Mouse (Mus musculus): Measurements from ENCODE around the gene Myo7a.

Myo7a gene

DNA sequence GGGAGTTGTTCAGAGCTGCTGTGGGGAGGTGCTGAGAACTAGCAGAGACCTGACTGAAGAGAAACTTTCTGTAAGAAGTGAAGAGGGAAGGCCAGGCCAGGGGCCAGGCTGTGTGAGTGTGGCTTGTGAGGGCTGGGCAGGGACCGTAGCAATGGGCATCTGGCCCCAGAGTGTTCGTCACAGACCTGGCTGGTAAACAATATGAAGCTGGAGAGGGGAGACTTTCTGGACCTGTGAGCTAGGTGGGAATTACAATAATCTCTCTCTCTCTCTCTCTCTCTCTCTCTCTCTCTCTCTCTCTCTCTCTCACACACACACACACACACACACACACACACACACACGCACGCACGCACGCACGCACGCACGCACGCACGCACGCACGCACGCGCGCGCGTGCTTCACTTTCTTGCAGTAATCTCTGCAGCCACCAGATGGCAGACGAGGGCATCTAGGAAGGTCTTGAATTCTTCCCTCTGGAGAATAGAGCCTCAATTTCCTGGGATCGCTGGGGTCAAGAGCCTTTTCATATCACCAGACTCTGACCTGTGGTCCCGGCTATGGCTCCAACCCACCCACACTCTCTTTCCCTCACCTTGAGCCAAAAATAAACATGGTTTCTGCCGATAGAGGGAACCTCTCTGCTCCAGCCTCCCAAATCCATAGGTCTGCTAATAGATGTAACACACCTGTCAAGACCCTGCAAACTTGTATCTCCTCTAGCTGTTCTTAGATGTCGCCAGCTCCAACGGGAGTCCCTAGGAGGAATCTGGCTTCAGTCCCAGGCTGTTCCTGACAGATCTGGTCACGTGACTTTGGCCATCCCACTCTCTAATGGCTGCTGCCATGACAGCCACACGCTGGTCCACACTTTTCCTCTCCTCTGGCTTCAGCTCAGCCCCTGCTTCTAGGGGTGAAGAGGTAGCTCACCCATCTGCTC is 16.1 kb downstream of the Myo7a start:
- peak; percentile 15 for DNase-seq (ENCODE audit: low read depth)

DNA sequence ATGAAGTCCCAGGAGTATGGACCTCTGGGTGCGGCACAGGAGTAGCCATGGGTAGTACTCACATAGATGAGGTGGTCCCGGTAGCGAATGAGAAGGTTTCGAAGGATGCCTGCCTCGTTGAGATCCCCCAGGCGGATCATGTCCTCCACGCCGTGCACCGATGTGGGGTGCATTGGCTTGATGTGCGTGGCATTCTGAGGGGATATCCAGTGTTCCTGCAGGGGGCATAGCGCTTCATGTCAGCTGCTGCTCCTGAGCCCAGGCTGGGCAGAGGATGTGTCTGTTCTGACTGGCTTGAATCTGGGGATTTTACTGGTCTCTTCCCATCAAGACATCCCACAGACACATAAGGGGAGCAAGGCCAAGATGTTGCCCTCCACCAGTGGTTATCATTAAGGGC is 16.8 kb downstream of the Myo7a start:
- DNase-seq (ENCODE audit: low read depth): no peak

DNA sequence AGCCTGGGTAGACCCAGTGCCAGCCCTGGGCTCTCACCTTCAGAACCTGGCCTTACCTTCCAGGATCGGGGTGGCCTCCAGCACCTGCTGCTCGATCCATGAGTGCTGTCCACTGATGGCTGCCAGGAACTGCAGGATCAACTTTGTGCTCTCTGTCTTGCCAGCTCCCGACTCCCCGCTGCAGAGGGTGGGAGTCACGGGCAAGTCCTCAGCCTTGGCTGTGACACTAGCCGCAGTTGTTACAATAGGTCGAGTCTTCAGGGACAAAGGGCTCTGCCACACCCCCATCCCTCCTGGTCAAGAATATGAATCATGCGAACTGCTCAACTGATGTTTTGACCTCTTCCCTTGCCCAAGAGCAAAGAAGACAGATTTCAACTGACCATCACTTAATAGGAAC is 21.8 kb downstream of the Myo7a start:
- no peak for DNase-seq (ENCODE audit: low read depth)

DNA sequence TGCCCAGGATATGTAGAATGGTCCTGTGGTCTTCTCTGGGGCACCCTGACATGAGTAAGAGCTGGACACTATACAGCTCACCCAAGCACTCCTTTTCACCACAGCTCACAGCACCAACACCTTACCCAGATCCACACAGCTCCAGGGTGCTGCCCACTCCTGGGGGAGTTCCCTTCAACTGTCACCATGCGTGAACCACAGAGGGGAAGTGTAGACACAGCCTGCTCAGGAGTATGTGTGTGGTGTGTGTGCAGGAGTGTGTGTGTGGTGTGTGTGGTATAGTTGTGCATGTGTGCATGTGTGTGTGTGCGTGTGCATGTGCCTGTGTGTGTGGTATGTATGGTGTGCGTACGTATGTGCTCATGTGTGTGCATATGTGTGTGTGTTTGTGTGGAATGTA is 23.5 kb downstream of the Myo7a start:
- no peak for DNase-seq (ENCODE audit: low read depth)

DNA sequence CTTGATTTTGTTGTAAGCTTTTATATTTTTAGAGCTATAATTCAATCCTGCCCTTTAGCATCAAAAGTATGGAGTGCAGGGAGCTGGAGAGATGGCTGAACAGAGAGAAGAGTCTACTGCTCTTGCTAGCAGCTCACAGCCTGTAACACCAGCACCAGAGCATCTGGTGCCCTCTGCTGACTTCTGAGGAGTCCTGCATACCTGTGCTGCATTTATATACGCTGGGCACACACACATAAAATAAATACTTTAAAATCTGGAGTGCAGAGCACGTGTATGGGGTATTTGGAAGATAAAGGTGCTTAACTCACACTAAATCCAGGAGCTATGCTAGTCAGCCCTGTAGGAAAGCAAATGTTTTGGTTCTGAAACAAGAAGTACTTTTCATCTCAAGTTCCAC is 33.0 kb downstream of the Myo7a start:
- no peak for DNase-seq (ENCODE audit: low read depth)

DNA sequence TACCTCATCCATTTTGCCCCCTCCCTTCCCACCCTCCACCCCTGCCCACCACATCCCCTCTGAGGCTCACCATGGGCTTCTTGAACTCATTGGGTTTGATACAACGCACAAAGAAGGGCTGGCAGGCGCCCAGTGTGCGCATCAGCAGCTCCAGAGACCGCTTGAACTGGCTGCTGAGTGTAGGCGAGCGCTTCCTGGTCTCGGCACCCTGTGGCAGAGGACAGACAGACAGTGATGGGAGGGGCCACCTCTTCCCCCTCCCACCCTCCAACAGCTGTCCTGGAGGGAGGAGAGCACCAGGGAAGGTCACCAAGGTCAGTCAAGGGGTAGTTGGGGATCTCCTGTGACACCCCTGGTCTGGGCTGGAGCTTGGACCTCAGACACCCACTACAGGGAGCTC is 34.0 kb downstream of the Myo7a start:
- DNase-seq (ENCODE audit: low read depth): no peak

DNA sequence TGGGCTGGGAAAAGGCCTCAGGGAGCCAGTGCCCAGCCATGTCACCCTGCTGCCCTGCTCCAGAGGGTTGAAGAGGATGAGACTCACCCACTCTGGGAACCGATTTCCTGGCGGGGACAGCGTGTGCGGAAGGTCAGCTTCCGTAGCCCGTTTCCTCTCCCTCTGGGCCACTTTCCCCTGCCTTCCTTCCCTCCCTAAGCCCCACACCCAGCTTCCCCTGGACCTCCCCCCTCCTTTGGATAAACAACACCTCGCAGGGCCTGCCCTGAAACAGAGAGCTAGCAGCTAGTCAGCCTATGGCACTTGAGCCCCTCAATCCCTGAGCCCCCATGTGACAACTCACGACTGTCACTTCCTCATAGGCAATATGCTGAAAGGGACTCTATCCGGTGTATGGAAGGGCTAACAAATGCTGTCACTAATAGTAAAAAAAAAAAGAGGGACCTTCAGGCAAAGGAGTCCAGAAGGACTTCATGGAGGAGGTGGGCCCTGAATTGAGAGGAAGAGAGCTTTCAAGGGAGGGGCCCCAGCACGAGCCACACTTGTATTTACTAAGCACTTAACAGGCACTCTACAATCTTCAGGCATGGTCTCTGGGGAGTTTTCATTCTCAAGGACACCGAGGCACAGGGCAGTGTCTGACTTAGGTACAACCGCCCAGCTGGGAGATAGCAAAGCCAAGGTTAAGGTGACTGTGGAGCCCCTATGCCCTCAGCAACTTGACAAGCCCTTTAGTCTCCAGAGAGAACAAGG is 34.6 kb downstream of the Myo7a start:
- no peak for DNase-seq (ENCODE audit: low read depth)

DNA sequence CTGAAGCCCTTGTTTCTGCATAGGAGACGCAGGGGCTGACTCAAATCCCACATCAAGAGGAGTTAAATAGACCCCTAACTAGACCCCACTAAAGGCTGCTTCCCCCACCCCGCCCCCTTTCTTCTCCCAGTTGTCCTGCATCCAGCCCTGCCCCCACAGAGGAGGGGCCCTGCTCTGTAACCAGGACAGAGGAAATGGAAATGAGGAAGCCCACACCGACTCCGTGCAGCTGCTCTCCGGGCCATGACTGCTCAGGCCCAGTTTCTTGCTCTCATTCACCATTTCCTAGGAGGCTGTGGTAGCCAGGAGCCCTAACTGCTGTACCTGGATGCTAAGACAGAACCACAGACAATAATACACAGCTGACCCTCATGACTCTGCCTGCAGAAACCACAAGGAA is 36.9 kb downstream of the Myo7a start:
- no peak for DNase-seq (ENCODE audit: low read depth)

DNA sequence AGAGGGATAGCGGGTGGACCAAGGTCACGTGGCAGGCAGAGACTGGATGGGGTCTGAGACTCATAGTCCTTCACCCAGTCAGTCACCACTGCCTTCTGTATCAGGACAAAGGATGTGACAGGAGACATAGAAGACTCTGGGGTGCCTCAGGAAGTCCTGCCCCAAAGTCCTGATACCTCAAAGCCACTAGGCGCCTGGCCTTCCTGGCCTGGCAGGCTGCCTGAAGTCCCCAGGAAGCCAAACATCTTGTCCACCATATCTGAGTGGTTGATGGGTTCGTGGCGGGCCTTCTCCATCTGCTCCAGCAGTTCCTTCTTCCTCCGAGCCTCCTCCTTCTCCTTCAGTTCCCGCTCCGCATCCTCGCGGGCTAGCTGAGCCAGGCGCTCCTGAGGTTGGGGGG is 41.9 kb downstream of the Myo7a start:
- DNase-seq (ENCODE audit: low read depth): no peak

DNA sequence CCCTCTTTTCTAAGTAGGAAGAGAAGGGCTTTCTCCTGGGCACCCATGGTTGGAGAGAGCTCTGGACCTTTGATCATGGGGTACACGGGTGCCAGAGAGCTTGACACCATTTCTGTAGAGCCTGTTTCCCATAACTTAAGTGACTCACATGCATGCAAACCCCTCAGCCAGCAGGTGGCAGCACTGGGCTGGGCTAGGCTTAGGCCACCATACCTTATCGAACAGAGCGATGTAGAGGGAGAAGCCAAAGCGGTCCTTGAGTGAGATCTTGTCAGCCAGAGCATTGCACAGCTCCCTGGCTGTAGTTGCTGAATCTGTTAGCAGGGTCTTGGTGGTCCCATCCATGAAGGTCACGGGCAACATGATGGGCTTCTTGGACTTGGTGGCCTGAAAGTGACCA is 47.7 kb downstream of the Myo7a start:
- peak; percentile 74 for DNase-seq (ENCODE audit: low read depth)

DNA sequence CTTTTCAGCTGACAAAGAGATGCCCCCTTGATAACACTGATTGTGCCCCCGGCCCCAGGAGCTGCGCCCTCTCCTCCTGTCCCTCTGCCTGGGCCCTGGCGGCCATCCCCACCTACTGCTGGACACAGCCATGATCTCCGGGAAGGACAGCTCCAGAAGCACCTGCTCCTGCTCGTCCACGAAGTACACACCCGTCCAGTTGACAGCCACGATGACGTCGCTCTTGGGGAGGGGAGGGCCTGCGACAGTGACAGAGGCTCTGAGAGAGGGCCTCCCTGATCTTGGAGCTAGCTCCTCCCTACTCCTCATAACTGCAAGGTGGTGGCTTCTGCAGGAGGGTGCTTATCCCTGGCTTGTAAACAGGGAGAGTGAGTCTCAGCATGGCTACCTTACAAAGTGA is 53.1 kb downstream of the Myo7a start:
- DNase-seq (ENCODE audit: low read depth): no peak

DNA sequence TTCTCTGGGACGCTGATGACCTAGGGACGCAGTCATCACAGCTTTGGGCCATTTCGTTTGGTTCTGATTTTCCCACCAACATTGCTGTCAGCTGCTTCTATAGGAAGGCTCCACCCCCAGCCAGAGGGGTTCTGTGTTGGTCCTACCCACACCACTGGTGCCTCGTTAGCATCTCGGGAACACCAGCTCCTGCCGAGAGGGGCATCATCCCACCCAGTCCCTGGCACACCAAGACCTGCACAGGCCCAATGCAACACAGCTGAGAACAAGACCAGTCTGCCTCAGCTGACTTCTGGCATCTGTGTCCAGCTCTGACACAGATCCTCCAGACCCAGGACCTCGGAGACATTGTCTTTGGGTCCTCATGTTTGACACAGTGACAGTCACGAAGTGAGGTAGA is 64.4 kb downstream of the Myo7a start:
- no peak for DNase-seq (ENCODE audit: low read depth)

DNA sequence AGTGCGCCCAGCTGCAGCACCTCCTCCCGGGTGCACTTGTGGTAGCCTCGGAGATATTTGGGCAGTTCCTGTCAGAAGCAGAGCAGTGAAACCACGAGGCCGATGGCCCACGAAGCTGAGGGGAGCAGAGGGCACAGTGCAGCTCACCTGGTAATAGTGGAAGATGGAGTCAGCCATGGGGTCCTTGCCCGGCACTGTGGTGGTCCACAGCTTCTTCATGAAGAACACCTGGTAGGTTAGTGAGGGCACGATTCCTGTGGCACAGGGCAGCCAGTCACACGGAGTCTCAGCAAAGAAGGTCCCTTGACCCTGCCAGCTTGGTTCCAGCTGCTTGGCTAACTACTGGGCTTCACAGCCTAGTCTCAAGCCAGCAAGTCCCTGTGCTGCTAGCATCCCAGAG is 64.9 kb downstream of the Myo7a start:
- no peak for DNase-seq (ENCODE audit: low read depth)

DNA sequence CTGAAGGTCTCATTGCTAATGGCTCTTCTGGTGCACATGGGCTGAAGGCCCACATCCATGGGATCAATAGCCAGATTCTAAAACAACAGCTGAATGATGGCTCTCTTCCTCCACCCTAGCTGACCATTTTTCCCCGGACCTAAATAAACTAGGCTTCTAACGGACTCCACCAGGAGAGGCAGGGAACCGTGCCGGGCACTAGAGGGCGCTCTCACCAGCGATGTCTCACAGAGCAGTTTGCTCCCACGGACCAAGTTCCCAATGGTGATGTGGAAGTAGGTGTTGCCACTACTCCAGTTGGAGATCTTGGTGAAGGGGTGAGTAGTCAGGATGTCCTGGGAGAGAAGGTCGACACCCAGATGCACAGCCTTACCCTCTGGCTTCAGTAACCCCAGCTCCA is 67.3 kb downstream of the Myo7a start:
- no peak for DNase-seq (ENCODE audit: low read depth)

DNA sequence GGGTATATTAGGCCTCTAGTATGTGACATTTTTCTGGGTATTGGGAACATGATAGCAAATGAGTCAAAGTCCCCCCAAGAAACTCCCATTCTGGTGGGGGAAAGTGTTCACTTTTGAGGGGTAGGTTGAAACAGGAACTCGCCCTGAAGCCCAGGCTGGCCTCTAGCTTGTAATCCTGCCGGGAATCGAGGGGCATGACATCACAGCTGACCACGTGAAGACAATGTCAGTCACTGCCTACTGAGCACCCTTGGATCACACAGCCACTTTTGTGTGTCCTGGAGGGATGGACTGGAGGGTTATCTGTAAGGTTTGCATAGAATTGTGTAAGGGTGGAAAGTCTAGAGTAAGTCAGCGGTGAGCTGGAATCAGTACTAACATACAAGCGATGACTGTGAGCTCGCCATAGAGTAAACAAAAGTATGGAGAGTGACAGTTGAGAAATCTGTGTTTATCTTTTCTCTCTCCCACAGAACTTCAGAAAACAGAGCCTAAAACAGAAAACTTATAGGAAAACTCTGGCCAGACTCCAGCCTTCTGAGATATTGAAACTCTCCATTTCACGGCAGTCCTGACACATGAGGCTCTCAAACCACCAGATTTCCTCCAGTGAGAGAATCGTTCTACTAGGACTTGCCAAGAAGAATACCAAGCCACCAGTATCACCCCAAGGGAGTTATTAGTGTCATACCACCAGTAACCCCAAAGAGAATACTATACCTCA is 71.1 kb downstream of the Myo7a start:
- DNase-seq (ENCODE audit: low read depth): no peak

DNA sequence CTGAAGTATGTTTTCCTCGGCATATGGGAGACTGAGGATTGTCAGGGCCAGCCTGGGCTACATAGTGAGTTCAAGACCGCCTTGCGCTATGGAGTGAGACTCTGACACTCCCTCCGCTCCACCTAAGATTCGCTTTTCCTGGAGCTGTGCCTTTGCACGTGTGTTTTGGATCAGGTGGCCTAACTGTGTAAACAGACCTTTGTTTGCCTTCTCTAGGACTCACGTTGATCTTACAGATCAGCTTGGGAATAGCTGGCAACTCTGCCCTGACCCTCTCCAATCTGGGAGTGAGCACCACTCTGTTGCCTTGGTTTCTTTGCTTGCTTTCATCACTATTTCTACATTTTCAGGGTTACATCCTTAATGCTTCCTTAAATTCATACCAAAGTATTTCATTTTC is 116.7 kb downstream of the Myo7a start:
- DNase-seq (ENCODE audit: low read depth): no peak

All from c-Kit-positive CD71-positive TER-119-negative erythroid progenitor cells, embryonic 14.5 days (primary cell).